Mouse (Mus musculus) CH12.LX (cell line): ENCODE data around the gene Heatr5a. TPM values are rescaled to one million over a fixed set of nuclear protein-coding genes. Genes with fewer than 3 reads are reported as not detected.

Experiments used
- DNase-seq: peaks from one replicate; pipeline ENCODE4 v3.0.0-alpha.2; 2013; ENCODE audit errors: extremely low read depth
- H3K27ac ChIP-seq: 2 replicates; pipeline ENCODE4 v1.5.1; 2012; ENCODE audit warnings: low read depth, mild to moderate bottlenecking, control low read depth, moderate library complexity; ENCODE audit not compliant: insufficient read depth
- H3K27me3 ChIP-seq: replicated peaks from 2 replicates; pipeline ENCODE3; 2012; ENCODE audit warnings: inconsistent platforms
- H3K36me3 ChIP-seq, 2 experiments: replicated peaks in 1 of 2; 2 replicates each; pipeline versions ENCODE3 to v1.6.1; 2012; ENCODE audit warnings: inconsistent platforms in 1 of 2, low read length in 1 of 2, mild to moderate bottlenecking in 1 of 2, mixed read lengths in 1 of 2, moderate library complexity in 1 of 2; ENCODE audit not compliant: control insufficient read depth in 1 of 2, insufficient read depth in 1 of 2
- H3K4me1 ChIP-seq, 2 experiments: 2 replicates each; pipeline ENCODE4 v1.6.1; 2012; ENCODE audit warnings: inconsistent platforms in 1 of 2, moderate library complexity in 1 of 2; ENCODE audit not compliant: insufficient read depth in 2 of 2, control insufficient read depth in 1 of 2
- H3K4me2 ChIP-seq: 2 replicates; pipeline ENCODE4 v1.6.1; 2012; ENCODE audit warnings: low read depth, mild to moderate bottlenecking, control low read depth; ENCODE audit not compliant: poor library complexity, insufficient read depth, severe bottlenecking
- H3K4me3 ChIP-seq, 3 experiments: fragments of 150-350 bp in 1 of 3; sonication (generic) in 1 of 3; replicated peaks in 1 of 3; 2 replicates each; pipeline versions ENCODE3 to v1.5.1; 2011 to 2012; ENCODE audit warnings: low read depth in 2 of 3, low read length in 2 of 3, mild to moderate bottlenecking in 2 of 3, moderate library complexity in 2 of 3, control low read depth in 1 of 3, improper control_type of control experiment in 1 of 3, inconsistent platforms in 1 of 3, mixed read lengths in 1 of 3; ENCODE audit not compliant: poor library complexity in 1 of 3
- H3K79me2 ChIP-seq: replicated peaks from 2 replicates; pipeline ENCODE4 v1.6.1; 2012; ENCODE audit warnings: mild to moderate bottlenecking, moderate library complexity; ENCODE audit not compliant: control insufficient read depth, poor library complexity, insufficient read depth, severe bottlenecking; ENCODE audit errors: extremely low read depth
- H3K9ac ChIP-seq: 2 replicates; pipeline ENCODE4 v1.6.1; 2012; ENCODE audit warnings: low read depth, mild to moderate bottlenecking, control low read depth, moderate library complexity; ENCODE audit not compliant: insufficient read depth
- H3K9me3 ChIP-seq: replicated peaks from 2 replicates; pipeline ENCODE3; 2012; ENCODE audit warnings: low read length, inconsistent platforms, mixed read lengths
- BHLHE40 ChIP-seq: IDR thresholded peaks from 2 replicates; pipeline ENCODE4 v1.6.1; 2011; ENCODE audit warnings: mild to moderate bottlenecking, low read depth, low read length, improper control_type of control experiment
- CHD1 ChIP-seq: IDR thresholded peaks from 2 replicates; pipeline ENCODE4 v1.6.1; 2012; ENCODE audit warnings: low read depth, low read length, improper control_type of control experiment, inconsistent platforms
- CHD2 ChIP-seq: IDR thresholded peaks from 2 replicates; pipeline ENCODE4 v1.6.1; 2011; ENCODE audit warnings: low read length, improper control_type of control experiment
- CTCF ChIP-seq, 2 experiments: IDR thresholded peaks in 1 of 2; conservative IDR thresholded peaks in 1 of 2; 2 replicates each; pipeline ENCODE4 v1.5.1; 2011 to 2012; ENCODE audit warnings: low read depth in 2 of 2, low read length in 2 of 2, improper control_type of control experiment in 1 of 2, inconsistent platforms in 1 of 2, mild to moderate bottlenecking in 1 of 2, moderate library complexity in 1 of 2
- E2F4 ChIP-seq: IDR thresholded peaks from 2 replicates; pipeline ENCODE4 v1.6.1; 2011; ENCODE audit warnings: low read depth, low read length, improper control_type of control experiment; ENCODE audit not compliant: insufficient replicate concordance
- ELF1 ChIP-seq: IDR thresholded peaks from 2 replicates; pipeline ENCODE4 v1.6.1; 2014; ENCODE audit warnings: low read depth, mild to moderate bottlenecking, inconsistent platforms, low read length, improper control_type of control experiment
- ETS1 ChIP-seq: conservative IDR thresholded peaks from 2 replicates; pipeline ENCODE4 v1.6.1; 2012; ENCODE audit warnings: low read depth, mild to moderate bottlenecking, inconsistent platforms, low read length, improper control_type of control experiment, moderate library complexity
- GABPA ChIP-seq: IDR thresholded peaks from 2 replicates; pipeline ENCODE4 v1.6.1; 2012; ENCODE audit warnings: low read depth, low read length, improper control_type of control experiment, inconsistent platforms; ENCODE audit not compliant: insufficient replicate concordance
- HCFC1 ChIP-seq: IDR thresholded peaks from 2 replicates; pipeline ENCODE4 v1.6.1; 2012; ENCODE audit warnings: low read depth, mild to moderate bottlenecking, inconsistent platforms, low read length, improper control_type of control experiment
- JUN ChIP-seq: IDR thresholded peaks from 2 replicates; pipeline ENCODE4 v1.6.1; 2011; ENCODE audit warnings: low read depth, mild to moderate bottlenecking, low read length, improper control_type of control experiment, moderate library complexity; ENCODE audit not compliant: insufficient read depth
- JUND ChIP-seq: conservative IDR thresholded peaks from 2 replicates; pipeline ENCODE4 v1.6.1; 2011; ENCODE audit warnings: low read depth, low read length, improper control_type of control experiment
- MAFK ChIP-seq: IDR thresholded peaks from 2 replicates; pipeline ENCODE4 v1.6.1; 2011; ENCODE audit warnings: low read length, improper control_type of control experiment; ENCODE audit not compliant: insufficient replicate concordance
- MAX ChIP-seq: IDR thresholded peaks from 2 replicates; pipeline ENCODE4 v1.6.1; 2011; ENCODE audit warnings: low read length, improper control_type of control experiment
- MAZ ChIP-seq: IDR thresholded peaks from 2 replicates; pipeline ENCODE4 v1.6.1; 2012; ENCODE audit warnings: low read depth, mild to moderate bottlenecking, inconsistent platforms, low read length, improper control_type of control experiment, moderate library complexity
- MEF2A ChIP-seq: IDR thresholded peaks from 2 replicates; pipeline ENCODE4 v1.6.1; 2014; ENCODE audit warnings: low read depth, mild to moderate bottlenecking, inconsistent platforms, low read length, improper control_type of control experiment, borderline replicate concordance
- MXI1 ChIP-seq: IDR thresholded peaks from 2 replicates; pipeline ENCODE4 v1.6.1; 2011; ENCODE audit warnings: mild to moderate bottlenecking, low read depth, low read length, improper control_type of control experiment
- MYC ChIP-seq: IDR thresholded peaks from 2 replicates; pipeline ENCODE4 v1.6.1; 2011; ENCODE audit warnings: low read depth, mild to moderate bottlenecking, improper control_type of control experiment, low read length
- NELFE ChIP-seq: IDR thresholded peaks from 2 replicates; pipeline ENCODE4 v1.6.1; 2011; ENCODE audit warnings: low read depth, low read length, improper control_type of control experiment
- PAX5 ChIP-seq: IDR thresholded peaks from 2 replicates; pipeline ENCODE4 v1.6.1; 2012; ENCODE audit warnings: low read length, inconsistent platforms, mixed read lengths
- POLR2A ChIP-seq: IDR thresholded peaks from 2 replicates; pipeline ENCODE4 v1.6.1; 2011; ENCODE audit warnings: low read depth, mild to moderate bottlenecking, improper control_type of control experiment, low read length
- POLR2AphosphoS2 ChIP-seq: IDR thresholded peaks from 2 replicates; pipeline ENCODE4 v1.6.1; 2011; ENCODE audit warnings: low read depth, low read length, improper control_type of control experiment
- RAD21 ChIP-seq: IDR thresholded peaks from 2 replicates; pipeline ENCODE4 v1.6.1; 2011; ENCODE audit warnings: low read depth, mild to moderate bottlenecking, low read length, improper control_type of control experiment, moderate library complexity
- RCOR1 ChIP-seq: conservative IDR thresholded peaks from 2 replicates; pipeline ENCODE4 v1.6.1; 2012; ENCODE audit warnings: low read depth, mild to moderate bottlenecking, inconsistent platforms, low read length, improper control_type of control experiment
- SIN3A ChIP-seq: IDR thresholded peaks from 2 replicates; pipeline ENCODE4 v1.6.1; 2012; ENCODE audit warnings: low read length, improper control_type of control experiment, inconsistent platforms
- TBP ChIP-seq: conservative IDR thresholded peaks from 2 replicates; pipeline ENCODE4 v1.6.1; 2011; ENCODE audit warnings: low read depth, low read length, improper control_type of control experiment
- TCF12 ChIP-seq: IDR thresholded peaks from 2 replicates; pipeline ENCODE4 v1.6.1; 2014; ENCODE audit warnings: low read depth, mild to moderate bottlenecking, inconsistent platforms, low read length, improper control_type of control experiment
- USF1 ChIP-seq: IDR thresholded peaks from 2 replicates; pipeline ENCODE4 v1.6.1; 2014; ENCODE audit warnings: low read depth, mild to moderate bottlenecking, inconsistent platforms, low read length, improper control_type of control experiment
- USF2 ChIP-seq: conservative IDR thresholded peaks from 2 replicates; pipeline ENCODE4 v1.6.1; 2011; ENCODE audit warnings: low read depth, low read length, improper control_type of control experiment
- ZC3H11A ChIP-seq: IDR thresholded peaks from 2 replicates; pipeline ENCODE4 v1.6.1; 2012; ENCODE audit warnings: low read depth, mild to moderate bottlenecking, inconsistent platforms, low read length, improper control_type of control experiment
- ZKSCAN1 ChIP-seq: IDR thresholded peaks from 2 replicates; pipeline ENCODE4 v1.6.1; 2012; ENCODE audit warnings: low read depth, inconsistent platforms, low read length, improper control_type of control experiment, borderline replicate concordance
- ZMIZ1 ChIP-seq: IDR thresholded peaks from 2 replicates; pipeline ENCODE4 v1.6.1; 2012; ENCODE audit warnings: low read depth, mild to moderate bottlenecking, inconsistent platforms, low read length, improper control_type of control experiment
- ZNF384 ChIP-seq: IDR thresholded peaks from 2 replicates; pipeline ENCODE4 v1.6.1; 2012; ENCODE audit warnings: low read depth, low read length, improper control_type of control experiment, inconsistent platforms
- dilution Hi-C: fragments of 300-500 bp; cut with MboI; formaldehyde crosslinking; loops from 2 replicates; pipeline ENCODE4 v1.14.3; 2020; ENCODE audit warnings: low sequenced_read_pairs; ENCODE audit not compliant: extremely low pct_unique_long_range_greater_than_20kb, extremely low pct_ligation_motif_present
- in situ Hi-C: fragments of 300-500 bp; cut with MboI; formaldehyde crosslinking; loops from 3 replicates; pipeline ENCODE4 v1.14.3; 2019; ENCODE audit warnings: low sequenced_read_pairs, low pct_ligation_motif_present, low pct_unique_long_range_greater_than_20kb, mixed read lengths
- polyA plus RNA-seq: library from polyadenylated mRNA; unstranded; fragments of >175 nt; gene quantifications from 2 replicates; pipeline ENCODE4 v1.2.1, GENCODE M21; 2012; ENCODE audit warnings: low read depth; ENCODE audit not compliant: insufficient read length
- total RNA-seq, 2 experiments: library from RNA; depleted of rRNA; stranded (reverse); fragments of 300-350 nt in 1 of 2; fragments of >200 nt in 1 of 2; gene quantifications; 2 replicates each; pipeline ENCODE4 v1.2.3; 2012 to 2014

Gene Heatr5a
- total and polyA plus RNA-seq, 3 experiments, result 5.4 to 7.3 (median 6.4) TPM

DNA sequence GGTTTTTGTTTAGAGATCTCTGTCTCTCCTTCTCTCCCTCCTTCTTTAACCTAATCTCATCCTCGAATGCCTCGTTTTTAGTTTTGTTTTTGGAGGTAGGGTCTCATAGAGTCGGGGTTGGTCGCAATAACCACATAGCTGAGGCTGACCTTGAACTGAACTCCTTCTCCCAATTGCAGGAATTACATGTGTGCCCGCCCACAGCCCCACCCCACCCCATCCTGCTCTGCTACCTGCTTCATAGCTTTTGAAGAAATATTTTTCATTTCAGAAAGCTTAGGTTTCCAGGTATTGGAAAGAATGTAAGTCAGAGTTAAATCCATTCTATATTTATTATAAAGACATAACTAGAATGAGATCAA, 35.5 kb upstream of the Heatr5a start:
- Histone ChIP-seq H3K9ac (peak overlapping the region; percentile 39; the same call in 1 of the 2 replicates), H3K4me3 (peak overlapping the region; percentile 45 to 97 (median 82)), H3K36me3 (peaks cover 8 to 12% of the 10 kb centered on the region in 2 experiments), H3K27me3 (no peaks in the 10 kb centered on the region), H3K79me2 (peaks cover 4% of the 10 kb centered on the region; the same call in 1 of the 2 replicates), H3K27ac (no peak overlapping the region), H3K4me1 (peaks cover 9 to 31% of the 10 kb centered on the region in 2 experiments), H3K9me3 (no peaks in the 10 kb centered on the region), H3K4me2 (peak overlapping the region; percentile 78)
- in situ Hi-C loops, result loop anchor here (25.0 kb wide), 1 partner anchor 831 kb away; no protein-coding TSS in a partner anchor
- dilution Hi-C loops, result no loop called here
- TF ChIP-seq JUND (no peak), ZNF384 (no peak), RCOR1 (no peak)
- DNase-seq, result no peak

- dilution Hi-C loops, result no loop called here
- TF ChIP-seq ELF1 (peak; percentile 66), MAFK (no peak), MAZ (no peak), JUN (no peak), RAD21 (no peak), USF2 (no peak), ETS1 (no peak), POLR2AphosphoS2 (peak; percentile 73; the same call in 1 of the 2 replicates), CHD1 (no peak), MEF2A (no peak), ZC3H11A (no peak), NELFE (peak; percentile 97), MYC (no peak; the same call in 1 of the 2 replicates), HCFC1 (peak; percentile 55; the same call in 1 of the 2 replicates), PAX5 (no peak), TCF12 (peak; percentile 93), CHD2 (no peak), ZKSCAN1 (no peak), MXI1 (peak; percentile 68; the same call in 1 of the 2 replicates), CTCF (conservative IDR thresholded peaks at IDR 0.05 in 1 of 2, IDR thresholded peaks at IDR 0.05 in 1 of 2; ENCODE audit: low read depth in 2 of 2, low read length in 2 of 2) (no peak), GABPA (no peak), SIN3A (peak; percentile 45; the same call in 1 of the 2 replicates), BHLHE40 (peak; percentile 53), ZMIZ1 (peak; percentile 88), TBP (peak; percentile 75; the same call in 1 of the 2 replicates), E2F4 (no peak), USF1 (no peak), RCOR1 (no peak), POLR2A (peak; percentile 97), MAX (peak; percentile 45; the same call in 1 of the 2 replicates)
Measured at GRCm38 (mm10) chr12:52005877-52006632, 34.9 kb upstream of the Heatr5a start, which contains the start of gene Dtd2. Dtd2 (minus strand) TSS chr12:52006501.

More at GRCm38 (mm10) chr12:52005877-52006632, 34.9 kb upstream of the Heatr5a start, which contains the start of gene Dtd2:
- DNase-seq, result peak; percentile 89
- Histone ChIP-seq H3K4me1 (peaks cover 9 to 34% of the 10 kb centered on the region in 2 experiments), H3K36me3 (peaks cover 8 to 13% of the 10 kb centered on the region in 2 experiments), H3K4me2 (peak within 1 kb of the TSS; percentile 78), H3K4me3 (peak within 1 kb of the TSS; percentile 82 to 97 (median 88)), H3K27ac (no peak within 1 kb of the TSS), H3K9ac (peak within 1 kb of the TSS; percentile 50), H3K9me3 (no peaks in the 10 kb centered on the region), H3K79me2 (peaks cover 4% of the 10 kb centered on the region; the same call in 1 of the 2 replicates), H3K27me3 (no peaks in the 10 kb centered on the region)
- in situ Hi-C loops, result loop anchor here (25.0 kb wide), 1 partner anchor 831 kb away; no protein-coding TSS in a partner anchor
